Mouse (Mus musculus): ENCODE results near the gene Epas1. TPM values are rescaled to one million over a fixed set of nuclear protein-coding genes. Genes with fewer than 3 reads are reported as not detected.

The Epas1 gene
- polyA plus RNA-seq, 1 experiment = 7.0 TPM

DNA sequence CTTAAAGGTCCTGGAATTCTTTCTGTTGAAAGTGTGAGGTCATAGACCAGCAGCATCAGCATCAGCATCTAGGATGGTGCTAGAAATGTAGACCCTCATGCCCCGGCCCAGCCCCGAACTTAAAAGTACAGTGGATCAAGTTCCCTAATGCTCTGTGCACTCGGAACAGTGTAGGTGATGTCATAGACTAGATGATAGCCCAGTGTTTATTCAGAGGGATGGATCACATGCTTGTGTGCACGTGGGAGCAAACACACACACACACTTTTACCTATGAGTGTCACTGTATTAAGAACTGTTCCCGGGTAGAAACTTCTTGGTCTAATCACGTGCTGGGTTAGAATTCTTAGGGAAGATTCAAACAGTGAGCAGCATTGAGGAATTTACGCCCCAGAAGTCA is 33.0 kb downstream of the Epas1 start:
- no peaks in the 10 kb centered on the region for H3K9me3 ChIP-seq (replicated peaks; ENCODE audit: control insufficient read depth, insufficient read depth, low read length, poor library complexity, severe bottlenecking)

DNA sequence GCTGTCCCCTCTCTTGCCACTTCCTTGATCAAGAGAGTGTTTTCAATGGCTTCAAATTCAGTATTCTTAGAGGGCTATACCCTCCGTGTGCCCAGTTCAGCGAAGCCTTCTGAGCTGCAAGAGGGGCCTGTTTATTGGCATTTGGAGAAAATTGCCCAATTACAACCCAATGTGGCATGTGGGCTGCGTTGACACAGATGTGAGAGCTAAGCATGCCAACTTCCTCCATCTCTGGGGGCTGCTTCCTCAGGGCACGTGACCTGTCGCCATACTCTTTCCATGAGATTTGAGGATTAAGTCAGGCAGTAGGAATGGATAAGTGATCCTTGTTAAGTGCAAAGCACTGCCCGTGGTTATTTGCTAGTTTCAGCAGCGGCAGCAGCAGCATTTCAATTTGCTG is 34.3 kb downstream of the Epas1 start:
- H3K4me3 ChIP-seq (ENCODE audit: low read depth, low read length) = no peak overlapping the region
- H3K27ac ChIP-seq (ENCODE audit: insufficient read depth, low read length) = no peak overlapping the region
- H3K4me1 ChIP-seq (ENCODE audit: control insufficient read depth, insufficient read depth, low read length) = no peaks in the 10 kb centered on the region
- H3K27me3 ChIP-seq (ENCODE audit: control insufficient read depth, insufficient read depth, low read length, poor library complexity, severe bottlenecking) = no peaks in the 10 kb centered on the region
- no peaks in the 10 kb centered on the region for H3K36me3 ChIP-seq (ENCODE audit: control insufficient read depth, insufficient read depth, low read length, poor library complexity, severe bottlenecking)
- no peak for TF ChIP-seq POLR2A (IDR thresholded peaks at IDR 0.05; ENCODE audit: insufficient read depth, low read length)
- no peak for TF ChIP-seq EP300 (IDR thresholded peaks at IDR 0.05; ENCODE audit: insufficient read depth, low read depth, low read length)
- TF ChIP-seq CTCF (IDR thresholded peaks at IDR 0.05; ENCODE audit: low read depth, low read length) = no peak
- H3K9me3 ChIP-seq (replicated peaks; ENCODE audit: control insufficient read depth, insufficient read depth, low read length, poor library complexity, severe bottlenecking) = no peaks in the 10 kb centered on the region
- no peak overlapping the region for H3K9ac ChIP-seq (ENCODE audit: low read depth, poor library complexity, severe bottlenecking)

More for the DNA sequence above, 33.0 kb downstream of the Epas1 start:
- Histone ChIP-seq H3K36me3 (ENCODE audit: control insufficient read depth, insufficient read depth, low read length, poor library complexity, severe bottlenecking) (no peaks in the 10 kb centered on the region), H3K4me1 (ENCODE audit: control insufficient read depth, insufficient read depth, low read length) (no peaks in the 10 kb centered on the region), H3K4me3 (ENCODE audit: low read depth, low read length) (no peak overlapping the region), H3K9ac (ENCODE audit: low read depth, poor library complexity, severe bottlenecking) (no peak overlapping the region), H3K27me3 (ENCODE audit: control insufficient read depth, insufficient read depth, low read length, poor library complexity, severe bottlenecking) (no peaks in the 10 kb centered on the region), H3K27ac (ENCODE audit: insufficient read depth, low read length) (no peak overlapping the region)
- TF ChIP-seq EP300 (IDR thresholded peaks at IDR 0.05; ENCODE audit: insufficient read depth, low read depth, low read length) = no peak
- TF ChIP-seq CTCF (IDR thresholded peaks at IDR 0.05; ENCODE audit: low read depth, low read length) = no peak
- no peak for TF ChIP-seq POLR2A (IDR thresholded peaks at IDR 0.05; ENCODE audit: insufficient read depth, low read length)

DNA sequence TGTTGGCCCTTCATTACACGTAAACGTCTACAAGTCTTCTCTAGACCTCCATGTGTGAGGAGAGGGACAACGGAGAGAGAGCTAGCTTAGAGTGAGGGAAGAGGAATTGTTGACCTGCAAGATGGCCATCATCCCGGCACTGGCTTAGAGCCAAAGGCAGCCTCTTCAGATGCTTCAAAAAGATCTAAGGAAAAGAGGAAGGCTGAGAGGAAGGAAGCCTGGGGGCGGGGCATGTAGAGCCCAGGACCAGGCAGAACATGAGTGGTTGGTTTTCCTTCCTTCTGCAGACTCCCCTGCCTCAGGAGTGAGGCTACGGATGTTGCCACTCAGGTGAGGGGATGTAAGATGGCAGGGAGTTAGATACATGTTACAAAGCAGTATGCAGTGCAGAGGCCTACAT is 34.8 kb downstream of the Epas1 start:
- no peaks in the 10 kb centered on the region for H3K27me3 ChIP-seq (ENCODE audit: control insufficient read depth, insufficient read depth, low read length, poor library complexity, severe bottlenecking)
- no peaks in the 10 kb centered on the region for H3K9me3 ChIP-seq (replicated peaks; ENCODE audit: control insufficient read depth, insufficient read depth, low read length, poor library complexity, severe bottlenecking)
- no peak overlapping the region for H3K4me3 ChIP-seq (ENCODE audit: low read depth, low read length)
- H3K36me3 ChIP-seq (ENCODE audit: control insufficient read depth, insufficient read depth, low read length, poor library complexity, severe bottlenecking) = no peaks in the 10 kb centered on the region
- H3K27ac ChIP-seq (ENCODE audit: insufficient read depth, low read length) = no peak overlapping the region
- no peaks in the 10 kb centered on the region for H3K4me1 ChIP-seq (ENCODE audit: control insufficient read depth, insufficient read depth, low read length)
- no peak overlapping the region for H3K9ac ChIP-seq (ENCODE audit: low read depth, poor library complexity, severe bottlenecking)
- TF ChIP-seq POLR2A (IDR thresholded peaks at IDR 0.05; ENCODE audit: insufficient read depth, low read length) (no peak), EP300 (IDR thresholded peaks at IDR 0.05; ENCODE audit: insufficient read depth, low read depth, low read length) (no peak), CTCF (IDR thresholded peaks at IDR 0.05; ENCODE audit: low read depth, low read length) (no peak)

DNA sequence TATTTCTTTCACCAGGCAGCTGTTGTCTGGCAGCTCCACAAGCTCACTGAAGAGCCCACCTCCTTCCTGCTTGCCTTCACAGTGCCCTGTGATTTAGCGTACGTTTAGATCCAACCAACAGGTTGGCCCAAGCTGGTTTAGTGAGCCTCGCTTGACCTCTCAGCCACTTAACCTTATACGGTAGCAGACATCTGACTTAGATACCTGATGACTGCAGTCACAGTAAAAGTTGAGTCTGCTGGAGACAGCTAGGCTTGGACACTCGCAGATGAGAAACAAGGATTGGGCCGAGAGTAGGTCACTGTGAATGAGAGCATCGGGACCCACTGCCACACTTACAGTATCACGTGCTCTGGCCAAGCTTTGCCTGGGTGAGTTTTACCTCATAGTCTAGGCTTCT is 38.4 kb downstream of the Epas1 start:
- TF ChIP-seq POLR2A (IDR thresholded peaks at IDR 0.05; ENCODE audit: insufficient read depth, low read length) (no peak), CTCF (IDR thresholded peaks at IDR 0.05; ENCODE audit: low read depth, low read length) (no peak), EP300 (IDR thresholded peaks at IDR 0.05; ENCODE audit: insufficient read depth, low read depth, low read length) (no peak)
- Histone ChIP-seq H3K27me3 (ENCODE audit: control insufficient read depth, insufficient read depth, low read length, poor library complexity, severe bottlenecking) (no peaks in the 10 kb centered on the region), H3K9ac (ENCODE audit: low read depth, poor library complexity, severe bottlenecking) (no peak overlapping the region), H3K36me3 (ENCODE audit: control insufficient read depth, insufficient read depth, low read length, poor library complexity, severe bottlenecking) (no peaks in the 10 kb centered on the region), H3K4me3 (ENCODE audit: low read depth, low read length) (no peak overlapping the region), H3K27ac (ENCODE audit: insufficient read depth, low read length) (no peak overlapping the region), H3K4me1 (ENCODE audit: control insufficient read depth, insufficient read depth, low read length) (no peaks in the 10 kb centered on the region), H3K9me3 (replicated peaks; ENCODE audit: control insufficient read depth, insufficient read depth, low read length, poor library complexity, severe bottlenecking) (no peaks in the 10 kb centered on the region)

DNA sequence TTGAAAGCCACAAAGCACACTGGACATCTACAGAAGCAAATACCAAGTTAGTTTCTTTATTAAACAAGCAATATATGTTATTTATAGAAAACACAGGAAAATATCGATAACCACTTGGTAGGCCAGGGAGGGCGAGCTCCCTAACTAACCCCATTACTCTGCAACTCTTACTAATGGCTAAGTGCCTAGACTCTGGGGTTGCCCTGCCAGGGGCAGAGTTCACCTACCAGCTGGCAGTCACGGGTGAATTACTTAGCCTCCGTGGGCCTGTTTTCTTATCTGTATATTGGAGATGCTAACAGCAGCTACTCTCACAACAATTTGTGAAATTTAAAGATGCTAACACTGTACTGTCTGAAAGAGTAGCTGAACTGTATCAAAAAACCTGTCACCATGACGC is 42.3 kb downstream of the Epas1 start:
- H3K27ac ChIP-seq (ENCODE audit: insufficient read depth, low read length) = no peak overlapping the region
- H3K4me3 ChIP-seq (ENCODE audit: low read depth, low read length) = no peak overlapping the region
- no peaks in the 10 kb centered on the region for H3K9me3 ChIP-seq (replicated peaks; ENCODE audit: control insufficient read depth, insufficient read depth, low read length, poor library complexity, severe bottlenecking)
- H3K9ac ChIP-seq (ENCODE audit: low read depth, poor library complexity, severe bottlenecking) = no peak overlapping the region
- H3K4me1 ChIP-seq (ENCODE audit: control insufficient read depth, insufficient read depth, low read length) = no peaks in the 10 kb centered on the region
- H3K36me3 ChIP-seq (ENCODE audit: control insufficient read depth, insufficient read depth, low read length, poor library complexity, severe bottlenecking) = no peaks in the 10 kb centered on the region
- no peak for TF ChIP-seq POLR2A (IDR thresholded peaks at IDR 0.05; ENCODE audit: insufficient read depth, low read length)
- no peaks in the 10 kb centered on the region for H3K27me3 ChIP-seq (ENCODE audit: control insufficient read depth, insufficient read depth, low read length, poor library complexity, severe bottlenecking)

DNA sequence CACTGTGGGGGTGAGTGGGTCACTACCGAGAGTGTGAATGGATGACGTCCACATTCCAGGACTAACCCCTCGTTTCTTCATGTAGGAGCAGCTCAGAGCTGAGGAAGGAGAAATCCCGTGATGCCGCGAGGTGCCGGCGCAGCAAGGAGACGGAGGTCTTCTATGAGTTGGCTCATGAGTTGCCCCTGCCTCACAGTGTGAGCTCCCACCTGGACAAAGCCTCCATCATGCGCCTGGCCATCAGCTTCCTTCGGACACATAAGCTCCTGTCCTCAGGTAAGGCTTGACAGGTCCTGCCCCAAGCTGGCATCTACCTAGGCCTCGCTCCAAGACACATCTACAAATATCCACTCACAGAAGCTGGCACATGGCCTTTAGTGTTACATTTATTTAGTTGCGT is 43.5 kb downstream of the Epas1 start:
- Histone ChIP-seq H3K36me3 (ENCODE audit: control insufficient read depth, insufficient read depth, low read length, poor library complexity, severe bottlenecking) (no peaks in the 10 kb centered on the region), H3K4me3 (ENCODE audit: low read depth, low read length) (no peak overlapping the region), H3K27me3 (ENCODE audit: control insufficient read depth, insufficient read depth, low read length, poor library complexity, severe bottlenecking) (no peaks in the 10 kb centered on the region), H3K4me1 (ENCODE audit: control insufficient read depth, insufficient read depth, low read length) (peaks cover 3% of the 10 kb centered on the region), H3K9me3 (replicated peaks; ENCODE audit: control insufficient read depth, insufficient read depth, low read length, poor library complexity, severe bottlenecking) (no peaks in the 10 kb centered on the region), H3K27ac (ENCODE audit: insufficient read depth, low read length) (no peak overlapping the region), H3K9ac (ENCODE audit: low read depth, poor library complexity, severe bottlenecking) (no peak overlapping the region)
- TF ChIP-seq CTCF (IDR thresholded peaks at IDR 0.05; ENCODE audit: low read depth, low read length) (no peak), POLR2A (IDR thresholded peaks at IDR 0.05; ENCODE audit: insufficient read depth, low read length) (no peak), EP300 (IDR thresholded peaks at IDR 0.05; ENCODE audit: insufficient read depth, low read depth, low read length) (no peak)

Measured in ES-Bruce4 (cell line).